31 mouse cellular contexts compared by ENCODE assay signal in the genomic region with DNA sequence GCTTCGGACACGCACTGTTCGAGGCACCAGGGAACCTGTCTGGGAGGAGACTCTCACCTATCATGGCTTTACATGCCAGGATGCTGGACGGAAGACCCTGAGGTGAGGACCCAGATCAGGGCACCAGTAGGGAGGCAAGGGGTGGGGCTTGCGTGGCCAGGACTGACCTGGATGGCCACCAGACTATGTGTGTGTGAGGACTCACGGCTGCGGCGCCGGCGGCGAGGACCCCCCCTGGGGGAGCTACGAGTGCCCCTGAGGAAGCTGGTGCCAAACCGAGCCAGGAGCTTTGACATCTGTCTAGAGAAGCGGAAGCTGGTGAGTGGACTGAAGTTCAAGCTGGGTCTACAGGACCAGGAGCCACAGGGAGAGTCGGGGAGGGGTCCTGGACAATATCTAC. TPM values are rescaled to one million over a fixed set of nuclear protein-coding genes. Genes with fewer than 3 reads are reported as not detected.
DNase-seq lines count a peak whose midpoint lies in the region; ATAC-seq and TF ChIP-seq lines count a peak whose summit lies in the region.
"Had no signal": no experiment of that assay in that cellular context is flagged by ENCODE, and none has a peak within 500 bp of the region (broad histone marks: within the 10 kb centered on the region; RNA-seq: fewer than 3 reads in every experiment).

No protein-coding gene starts in this region.

- no peak for TF ChIP-seq CTCF in gastrocnemius, adult 2 months (IDR thresholded peaks at IDR 0.05)
- no peak for TF ChIP-seq CTCF in E14TG2a.4 (conservative IDR thresholded peaks at IDR 0.05; ENCODE audit: low read length)

- WGBS in heart, embryonic 12.5 days, result 75% methylated on average over 15 of the region's 15 CpGs
- 72% methylated on average over 15 of the region's 15 CpGs for WGBS in heart, embryonic 16.5 days
- WGBS in forebrain, embryonic 12.5 days, result 90% methylated on average over 15 of the region's 15 CpGs
- WGBS in hindbrain, embryonic 12.5 days, result 85% methylated on average over 15 of the region's 15 CpGs

- peak overlapping the region; percentile 60 for H3K4me2 ChIP-seq in heart, embryonic 12.5 days
- peak overlapping the region; percentile 65 for H3K4me2 ChIP-seq in heart, embryonic 16.5 days (ENCODE audit: low read depth, low read length)
- no peak overlapping the region for H3K4me2 ChIP-seq in forebrain, embryonic 12.5 days
- H3K4me2 ChIP-seq in hindbrain, embryonic 12.5 days (replicated peaks), result no peak overlapping the region
- H3K4me2 ChIP-seq: hindbrain, embryonic 14.5 days; limb, embryonic 15.5 days; lung, embryonic 14.5 days; stomach, embryonic 15.5 days had no signal

- H3K36me3 ChIP-seq in heart, embryonic 12.5 days, result peaks cover 47% of the 10 kb centered on the region
- H3K36me3 ChIP-seq in E14TG2a.4 (ENCODE audit: insufficient read depth, low read length), result peaks cover 52% of the 10 kb centered on the region
- peaks cover 29% of the 10 kb centered on the region for H3K36me3 ChIP-seq in heart, embryonic 16.5 days (ENCODE audit: control insufficient read depth, insufficient read depth)
- H3K36me3 ChIP-seq in forebrain, embryonic 12.5 days (replicated peaks), result peaks cover 41% of the 10 kb centered on the region
- H3K36me3 ChIP-seq in hindbrain, embryonic 12.5 days, result peaks cover 41% of the 10 kb centered on the region

- intact Hi-C loops in gastrocnemius, adult 2 months (cut with DNase I), result no loop called here
- intact Hi-C loops in heart, postnatal 14 days (cut with DNase I), result no loop called here

- peak; percentile 20 for DNase-seq in gastrocnemius, adult 2 months
- no peak for DNase-seq in gastrocnemius, adult 8-10 months (ENCODE audit: low spot score in 2 of 2)
- no peak for DNase-seq in heart, postnatal 14 days
- DNase-seq: adrenal gland, postnatal 25 days; cerebellum, adult 11-12 months; cerebellum, postnatal 36 days; kidney, postnatal 14 days; layer of hippocampus, adult 9-11 months; lung, embryonic 14.5 days; lung, postnatal 14 days; midbrain, embryonic 14.5 days; right cerebral cortex, postnatal 25 days; thymus, adult 18-20 months; thymus, postnatal 25 days had no signal

- ATAC-seq in heart, embryonic 12.5 days (ENCODE audit: insufficient number of reproducible peaks, low FRiP score), result no peak
- ATAC-seq in heart, embryonic 16.5 days (replicated peaks; ENCODE audit: extremely low read depth, insufficient read depth, low FRiP score), result no peak
- ATAC-seq in forebrain, embryonic 12.5 days (ENCODE audit: low FRiP score), result no peak
- ATAC-seq in hindbrain, embryonic 12.5 days (ENCODE audit: low FRiP score), result no peak
- ATAC-seq: forebrain, embryonic 14.5 days; intestine, postnatal 0 days had no signal

- peaks cover 55% of the 10 kb centered on the region for H3K4me1 ChIP-seq in heart, embryonic 12.5 days (replicated peaks)
- peaks cover 58% of the 10 kb centered on the region for H3K4me1 ChIP-seq in E14TG2a.4 (replicated peaks; ENCODE audit: low read depth, low read length)
- H3K4me1 ChIP-seq in heart, embryonic 16.5 days (ENCODE audit: control insufficient read depth, insufficient read depth, low read length), result peaks cover 51% of the 10 kb centered on the region
- H3K4me1 ChIP-seq in forebrain, embryonic 12.5 days, result peaks cover 16% of the 10 kb centered on the region
- H3K4me1 ChIP-seq in hindbrain, embryonic 12.5 days, result peaks cover 8% of the 10 kb centered on the region

- peak overlapping the region; percentile 70; the same call in 1 of the 2 replicates for H3K9ac ChIP-seq in heart, embryonic 12.5 days
- H3K9ac ChIP-seq in heart, embryonic 16.5 days (ENCODE audit: low read length), result peak overlapping the region; percentile 39
- H3K9ac ChIP-seq in forebrain, embryonic 12.5 days, result no peak overlapping the region
- no peak overlapping the region for H3K9ac ChIP-seq in hindbrain, embryonic 12.5 days
- H3K9ac ChIP-seq: hindbrain, embryonic 14.5 days; limb, embryonic 15.5 days; liver, embryonic 14.5 days; lung, embryonic 14.5 days; stomach, embryonic 15.5 days had no signal

- H3K27ac ChIP-seq in gastrocnemius, adult 2 months, result no peak overlapping the region
- peak overlapping the region; percentile 99 for H3K27ac ChIP-seq in heart, embryonic 12.5 days (ENCODE audit: poor library complexity, severe bottlenecking)
- H3K27ac ChIP-seq in heart, embryonic 16.5 days (ENCODE audit: low read length), result peak overlapping the region; percentile 47; the same call in 1 of the 2 replicates
- H3K27ac ChIP-seq in forebrain, embryonic 12.5 days, result no peak overlapping the region
- H3K27ac ChIP-seq in hindbrain, embryonic 12.5 days, result no peak overlapping the region
- H3K27ac ChIP-seq: hindbrain, embryonic 14.5 days; limb, embryonic 15.5 days; liver, embryonic 14.5 days; stomach, embryonic 15.5 days had no signal

- no peaks in the 10 kb centered on the region for H3K9me3 ChIP-seq in heart, embryonic 12.5 days (replicated peaks)
- H3K9me3 ChIP-seq in E14TG2a.4 (ENCODE audit: low read length), result no peaks in the 10 kb centered on the region
- no peaks in the 10 kb centered on the region for H3K9me3 ChIP-seq in heart, embryonic 16.5 days (replicated peaks; ENCODE audit: control insufficient read depth, low read length)
- H3K9me3 ChIP-seq in forebrain, embryonic 12.5 days, result no peaks in the 10 kb centered on the region
- no peaks in the 10 kb centered on the region for H3K9me3 ChIP-seq in hindbrain, embryonic 12.5 days (replicated peaks)
- H3K9me3 ChIP-seq: limb, embryonic 15.5 days; stomach, embryonic 15.5 days had no signal

- no peak overlapping the region for H3K4me3 ChIP-seq in gastrocnemius, adult 2 months
- no peak overlapping the region for H3K4me3 ChIP-seq in heart, embryonic 12.5 days
- H3K4me3 ChIP-seq in E14TG2a.4 (replicated peaks; ENCODE audit: low read length), result peak overlapping the region; percentile 72; the same call in 1 of the 2 replicates
- H3K4me3 ChIP-seq in heart, embryonic 16.5 days (ENCODE audit: low read length), result peak overlapping the region; percentile 40
- H3K4me3 ChIP-seq in forebrain, embryonic 12.5 days (replicated peaks), result no peak overlapping the region
- H3K4me3 ChIP-seq in hindbrain, embryonic 12.5 days, result no peak overlapping the region
- H3K4me3 ChIP-seq: limb, embryonic 15.5 days; stomach, embryonic 15.5 days had no signal

- H3K27me3 ChIP-seq in heart, embryonic 12.5 days (replicated peaks), result no peaks in the 10 kb centered on the region
- H3K27me3 ChIP-seq in E14TG2a.4 (ENCODE audit: insufficient read depth, low read length), result no peaks in the 10 kb centered on the region
- no peaks in the 10 kb centered on the region for H3K27me3 ChIP-seq in heart, embryonic 16.5 days (ENCODE audit: control insufficient read depth, insufficient read depth, low read length)
- H3K27me3 ChIP-seq in forebrain, embryonic 12.5 days, result no peaks in the 10 kb centered on the region
- H3K27me3 ChIP-seq in hindbrain, embryonic 12.5 days, result no peaks in the 10 kb centered on the region; the same call in 1 of the 2 replicates
- H3K27me3 ChIP-seq: limb, embryonic 15.5 days; stomach, embryonic 15.5 days had no signal

RNA-seq across cellular contexts. Expression of a gene that starts 1.2 kb away (rescaled TPM):
- total RNA-seq in gastrocnemius, adult 2 months (2021), result 1 to 10 TPM in 1 of 2 experiments, under 1 TPM in 1; 0.56 to 2.6 TPM
- 1 to 10 TPM in 1 of 4 experiments, under 1 TPM in 3; 0.36 to 1.2 (median 0.73) TPM for total RNA-seq in gastrocnemius, adult 8-10 months (2022)
- polyA plus RNA-seq in heart, embryonic 12.5 days (2016; fragmentation: Nextera tagmentation; extraction: Ambion mirVana), result 74.6 and 84.9 TPM in 2 replicates
- total RNA-seq in heart, postnatal 14 days (2021), result 10 to 100 TPM; 73.8 to 83.6 TPM
- polyA plus RNA-seq in heart, embryonic 16.5 days (2015; fragmentation: Nextera tagmentation; extraction: Ambion mirVana), result 84.9 and 90.6 TPM in 2 replicates
- 6.3 TPM in 2 replicates for polyA plus RNA-seq in forebrain, embryonic 12.5 days (2016; fragmentation: Nextera tagmentation; extraction: Ambion mirVana)
- 4.4 and 5.8 TPM in 2 replicates for polyA plus RNA-seq in hindbrain, embryonic 12.5 days (2016; fragmentation: Nextera tagmentation; extraction: Ambion mirVana)

RNA-seq across cellular contexts. Expression of a gene that starts 3.9 kb away (rescaled TPM):
- total RNA-seq in gastrocnemius, adult 2 months (2021), result under 1 TPM; 0.33 to 0.56 TPM
- under 1 TPM; 0.12 to 0.39 (median 0.15) TPM for total RNA-seq in gastrocnemius, adult 8-10 months (2022)
- polyA plus RNA-seq in heart, embryonic 12.5 days (2016; fragmentation: Nextera tagmentation; extraction: Ambion mirVana), result 4.2 and 4.6 TPM in 2 replicates
- 1 to 10 TPM; 2.0 to 2.6 TPM for total RNA-seq in heart, postnatal 14 days (2021)
- 6.2 TPM in 2 replicates for polyA plus RNA-seq in heart, embryonic 16.5 days (2015; fragmentation: Nextera tagmentation; extraction: Ambion mirVana)
- 4.1 and 4.3 TPM in 2 replicates for polyA plus RNA-seq in forebrain, embryonic 12.5 days (2016; fragmentation: Nextera tagmentation; extraction: Ambion mirVana)
- polyA plus RNA-seq in hindbrain, embryonic 12.5 days (2016; fragmentation: Nextera tagmentation; extraction: Ambion mirVana), result 3.2 and 4.2 TPM in 2 replicates

RNA-seq across cellular contexts. Expression of a gene that starts 4.0 kb away (rescaled TPM):
- 10 to 100 TPM; 19.2 to 31.9 TPM for total RNA-seq in gastrocnemius, adult 2 months (2021)
- 10 to 100 TPM; 19.0 to 24.8 (median 22.8) TPM for total RNA-seq in gastrocnemius, adult 8-10 months (2022)
- polyA plus RNA-seq in heart, embryonic 12.5 days (2016; fragmentation: Nextera tagmentation; extraction: Ambion mirVana), result 41.0 and 44.7 TPM in 2 replicates
- total RNA-seq in heart, postnatal 14 days (2021), result 10 to 100 TPM; 66.8 to 69.4 TPM
- 67.8 and 75.1 TPM in 2 replicates for polyA plus RNA-seq in heart, embryonic 16.5 days (2015; fragmentation: Nextera tagmentation; extraction: Ambion mirVana)
- polyA plus RNA-seq in forebrain, embryonic 12.5 days (2016; fragmentation: Nextera tagmentation; extraction: Ambion mirVana), result 19.3 and 20.8 TPM in 2 replicates
- 18.7 and 18.9 TPM in 2 replicates for polyA plus RNA-seq in hindbrain, embryonic 12.5 days (2016; fragmentation: Nextera tagmentation; extraction: Ambion mirVana)

RNA-seq across cellular contexts. Expression of a gene that starts 8.3 kb away (rescaled TPM):
- total RNA-seq in gastrocnemius, adult 2 months (2021), result 100 to 1,000 TPM; 399 to 553 TPM
- 100 to 1,000 TPM; 435 to 477 (median 462) TPM for total RNA-seq in gastrocnemius, adult 8-10 months (2022)
- polyA plus RNA-seq in heart, embryonic 12.5 days (2016; fragmentation: Nextera tagmentation; extraction: Ambion mirVana), result 402 and 417 TPM in 2 replicates
- total RNA-seq in heart, postnatal 14 days (2021), result 1,000 to 10,000 TPM; 1,061 to 1,067 TPM
- polyA plus RNA-seq in heart, embryonic 16.5 days (2015; fragmentation: Nextera tagmentation; extraction: Ambion mirVana), result 618 and 661 TPM in 2 replicates
- 186 and 204 TPM in 2 replicates for polyA plus RNA-seq in forebrain, embryonic 12.5 days (2016; fragmentation: Nextera tagmentation; extraction: Ambion mirVana)
- polyA plus RNA-seq in hindbrain, embryonic 12.5 days (2016; fragmentation: Nextera tagmentation; extraction: Ambion mirVana), result 187 and 188 TPM in 2 replicates

RNA-seq across cellular contexts. Expression of a gene that starts 11.8 kb away (rescaled TPM):
- not detected for total RNA-seq in gastrocnemius, adult 2 months (2021)
- under 1 TPM in 1 of 4 experiments, not detected in 3; 0.16 TPM for total RNA-seq in gastrocnemius, adult 8-10 months (2022)
- not detected in 2 replicates for polyA plus RNA-seq in heart, embryonic 12.5 days (2016; fragmentation: Nextera tagmentation; extraction: Ambion mirVana)
- total RNA-seq in heart, postnatal 14 days (2021), result not detected
- polyA plus RNA-seq in heart, embryonic 16.5 days (2015; fragmentation: Nextera tagmentation; extraction: Ambion mirVana), result not detected in 2 replicates
- not detected in 2 replicates for polyA plus RNA-seq in forebrain, embryonic 12.5 days (2016; fragmentation: Nextera tagmentation; extraction: Ambion mirVana)
- polyA plus RNA-seq in hindbrain, embryonic 12.5 days (2016; fragmentation: Nextera tagmentation; extraction: Ambion mirVana), result 0.35 and 0.47 TPM in 2 replicates
- total RNA-seq: adrenal gland, adult 18-20 months; adrenal gland, postnatal 25 days; gastrocnemius, postnatal 36 days; left cerebral cortex, postnatal 36 days; neutrophil, adult 5-6 weeks had no signal
- polyA plus RNA-seq: embryonic facial prominence, embryonic 11.5 days; forebrain, embryonic 14.5 days; limb, embryonic 15.5 days; lung, embryonic 14.5 days; midbrain, embryonic 14.5 days; neural tube, embryonic 11.5 days had no signal

Comparison
In these comparisons a context has a peak if more than half of its experiments do, and no peak if none do; other contexts are left out.
1. H3K4me3 ChIP-seq: peak in E14TG2a.4 (single experiment) and heart, embryonic 16.5 days (single experiment); none in gastrocnemius, adult 2 months (single experiment), heart, embryonic 12.5 days (single experiment), forebrain, embryonic 12.5 days (single experiment) and hindbrain, embryonic 12.5 days (single experiment).
2. H3K27ac ChIP-seq: peak in heart, embryonic 12.5 days (single experiment) and heart, embryonic 16.5 days (single experiment); none in gastrocnemius, adult 2 months (single experiment), forebrain, embryonic 12.5 days (single experiment) and hindbrain, embryonic 12.5 days (single experiment).
3. H3K4me2 ChIP-seq: peak in heart, embryonic 12.5 days (single experiment) and heart, embryonic 16.5 days (single experiment); none in forebrain, embryonic 12.5 days (single experiment) and hindbrain, embryonic 12.5 days (single experiment).
4. H3K9ac ChIP-seq: peak in heart, embryonic 12.5 days (single experiment) and heart, embryonic 16.5 days (single experiment); none in forebrain, embryonic 12.5 days (single experiment) and hindbrain, embryonic 12.5 days (single experiment).
5. RNA of a gene that starts 1.2 kb away (polyA plus RNA-seq): 84.9 to 90.6 TPM in heart, embryonic 16.5 days and 74.6 to 84.9 TPM in heart, embryonic 12.5 days; 6.3 TPM in forebrain, embryonic 12.5 days and 4.4 to 5.8 TPM in hindbrain, embryonic 12.5 days; every median in the first group is over 10 times any median in the second.